Mouse (Mus musculus) gastrocnemius, postnatal 25 days (tissue): ENCODE data around the gene Fam19a1. TPM values are rescaled to one million over a fixed set of nuclear protein-coding genes. Genes with fewer than 3 reads are reported as not detected.

Source experiments
- DNase-seq: peaks from one replicate; pipeline ENCODE4 v3.0.0; 2022
- total RNA-seq, 2 experiments: library from RNA; stranded (reverse); gene quantifications; 1 replicate in 1 of 2; 2 replicates in 1 of 2; pipeline ENCODE4 v1.2.3; 2021

Fam19a1 gene
- total RNA-seq, 2 experiments from 2014 or later: not detected

DNA sequence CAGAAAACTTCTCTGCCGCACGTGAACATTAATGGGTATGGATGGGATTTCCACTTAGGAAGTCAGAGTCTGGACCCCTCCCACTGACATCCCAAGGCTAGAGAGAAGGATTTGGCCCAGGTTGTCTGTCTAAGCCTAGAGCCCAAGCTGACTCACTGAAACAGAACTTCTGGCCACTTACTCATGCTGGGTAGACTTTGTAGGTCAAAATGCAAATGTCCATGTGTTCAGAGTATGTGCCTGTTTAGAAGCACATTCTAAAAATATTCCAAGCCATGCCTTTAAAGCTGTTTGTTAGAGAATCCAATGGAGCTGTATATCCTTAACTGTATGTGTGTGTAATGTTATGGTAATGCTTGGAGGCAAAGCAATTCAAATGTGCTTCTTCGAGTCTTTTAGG, 145.7 kb downstream of the Fam19a1 start:
- no peak for DNase-seq

GRCm38 (mm10) chr6:96266456-96266855, 153.5 kb downstream of the Fam19a1 start:
- DNase-seq: no peak

DNA sequence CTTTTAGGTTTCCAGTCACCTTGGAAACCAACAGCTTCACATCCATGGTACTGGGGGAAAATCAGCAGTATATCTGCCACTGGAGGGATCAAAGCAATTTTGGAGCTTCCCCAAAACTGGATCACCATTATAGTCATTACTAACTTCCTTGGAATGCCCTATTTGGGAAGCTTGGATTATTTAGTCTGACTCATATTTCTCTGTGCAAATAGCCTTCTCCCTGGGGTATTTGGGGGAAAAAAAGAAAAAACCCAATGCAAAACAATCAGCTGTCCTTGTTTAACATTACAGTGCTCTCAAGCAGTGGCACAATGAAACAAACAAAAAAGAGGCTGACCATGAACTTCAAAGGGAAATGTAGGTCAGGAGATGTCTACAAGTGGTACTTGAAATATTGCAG, 155.8 kb downstream of the Fam19a1 start:
- no peak for DNase-seq

- no peak for DNase-seq
Measured at GRCm38 (mm10) chr6:96270436-96270835, 157.5 kb downstream of the Fam19a1 start.

- no peak for DNase-seq
Measured at GRCm38 (mm10) chr6:96283731-96284130, 170.8 kb downstream of the Fam19a1 start.

DNA sequence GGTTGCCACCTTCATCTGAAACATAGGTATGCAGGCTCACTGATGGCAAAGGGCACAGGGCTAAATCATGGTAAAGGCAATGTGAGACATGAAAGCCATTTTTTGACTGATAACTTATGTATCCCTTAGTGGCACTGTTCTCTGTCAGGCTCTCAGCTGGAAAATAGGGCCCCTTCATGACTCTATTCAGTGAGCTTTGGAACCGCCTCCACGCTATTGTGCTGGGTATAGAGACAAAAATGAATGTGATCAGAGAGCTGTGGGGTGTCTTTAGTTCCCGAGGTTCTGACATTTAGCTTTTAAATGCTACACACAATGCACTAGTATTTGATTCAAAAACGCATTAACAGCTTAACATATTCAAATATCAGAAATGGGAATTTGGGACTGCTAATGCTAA, 171.6 kb downstream of the Fam19a1 start:
- DNase-seq: no peak

- no peak for DNase-seq
Measured at GRCm38 (mm10) chr6:96286276-96286675, 173.3 kb downstream of the Fam19a1 start.

- no peak for DNase-seq
Measured at GRCm38 (mm10) chr6:96287377-96287776, 174.4 kb downstream of the Fam19a1 start.

DNA sequence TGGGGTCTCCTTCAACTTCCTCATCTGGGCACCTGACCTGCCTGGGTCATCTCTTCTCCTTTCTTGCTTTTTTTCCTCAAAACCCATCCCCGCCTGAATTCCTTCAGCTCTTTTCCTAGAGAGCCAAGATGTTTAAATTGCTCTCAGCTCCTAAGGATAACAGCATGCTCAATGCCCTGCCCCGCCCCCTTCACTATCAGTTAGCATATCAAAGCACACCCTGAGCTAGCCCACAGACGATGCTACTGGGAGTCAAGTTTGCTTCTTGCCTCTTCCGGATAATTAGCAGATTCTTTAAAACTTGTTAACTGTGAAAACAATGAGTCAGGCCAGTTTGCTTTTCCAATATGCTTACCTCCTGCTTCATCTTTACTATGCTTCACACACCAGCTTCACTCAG, 176.7 kb downstream of the Fam19a1 start:
- no peak for DNase-seq

DNA sequence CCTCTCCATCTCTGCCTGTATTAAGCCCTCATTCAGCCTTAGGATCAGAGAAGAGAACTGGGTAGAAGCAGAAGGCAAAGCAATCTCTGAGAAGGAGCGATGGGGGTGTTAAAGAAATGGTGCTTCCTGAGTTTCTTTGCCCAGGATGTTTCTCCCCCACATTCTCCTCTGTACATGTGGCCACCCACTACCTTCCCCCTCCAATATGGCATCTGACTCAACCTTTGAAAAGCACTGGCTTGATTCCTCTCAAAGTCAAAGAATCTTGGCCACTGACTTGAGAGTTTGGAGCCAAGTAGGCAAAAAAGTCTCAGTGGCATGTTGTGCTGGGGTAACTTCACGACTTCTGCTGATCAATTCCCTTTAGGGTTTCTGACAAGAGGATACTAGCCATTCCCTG, 234.5 kb downstream of the Fam19a1 start:
- no peak for DNase-seq

DNA sequence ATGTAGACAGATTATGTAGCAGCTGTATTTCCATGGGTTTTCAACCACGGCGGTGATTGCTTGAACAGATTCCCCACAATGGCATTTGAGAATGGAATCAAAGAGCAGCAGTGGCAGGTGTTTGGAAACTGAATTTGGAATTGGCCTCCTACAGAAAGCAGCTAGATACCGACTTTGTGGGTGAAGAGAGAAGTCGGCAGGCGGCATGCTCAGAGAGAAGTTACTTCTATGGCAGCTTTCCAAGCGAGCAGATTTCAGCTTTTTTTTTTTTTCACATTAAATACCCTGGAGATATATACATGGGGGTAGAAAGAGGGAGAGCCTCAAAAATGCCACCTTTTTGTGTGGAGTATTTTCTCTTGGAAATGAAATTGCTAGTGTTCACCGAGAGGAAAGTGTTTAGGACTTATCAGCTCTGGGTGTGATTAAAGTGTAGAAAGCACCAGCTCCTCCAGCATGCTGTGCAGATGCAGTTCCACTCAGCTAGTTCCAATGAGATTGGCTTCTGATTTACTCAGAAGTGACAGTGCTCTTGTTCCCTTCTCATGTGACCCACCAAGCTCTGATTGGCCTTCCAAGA, 236.6 kb downstream of the Fam19a1 start:
- DNase-seq: no peak

GRCm38 (mm10) chr6:96369544-96369943, 256.6 kb downstream of the Fam19a1 start:
- no peak for DNase-seq

- no peak for DNase-seq
Measured at GRCm38 (mm10) chr6:96372848-96373247, 259.9 kb downstream of the Fam19a1 start.

DNA sequence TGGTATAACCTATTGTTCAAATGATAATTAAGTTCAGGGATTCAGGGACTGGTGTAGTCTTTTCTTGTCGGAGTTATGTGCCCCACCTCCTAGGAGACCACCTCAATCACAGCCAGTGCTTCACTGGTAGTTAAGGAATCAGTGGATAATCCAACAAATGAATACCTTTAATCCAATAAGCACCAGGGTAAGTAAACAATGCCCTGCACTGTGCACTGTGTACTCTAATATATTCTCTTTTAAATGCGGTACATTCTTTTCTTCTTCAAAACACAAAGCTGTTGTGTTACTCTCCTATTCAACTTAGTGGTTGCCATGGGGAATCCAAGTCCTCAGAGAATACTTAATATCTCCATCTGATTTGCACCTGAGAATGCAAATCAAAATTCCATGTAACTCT, 260.3 kb downstream of the Fam19a1 start:
- no peak for DNase-seq

DNA sequence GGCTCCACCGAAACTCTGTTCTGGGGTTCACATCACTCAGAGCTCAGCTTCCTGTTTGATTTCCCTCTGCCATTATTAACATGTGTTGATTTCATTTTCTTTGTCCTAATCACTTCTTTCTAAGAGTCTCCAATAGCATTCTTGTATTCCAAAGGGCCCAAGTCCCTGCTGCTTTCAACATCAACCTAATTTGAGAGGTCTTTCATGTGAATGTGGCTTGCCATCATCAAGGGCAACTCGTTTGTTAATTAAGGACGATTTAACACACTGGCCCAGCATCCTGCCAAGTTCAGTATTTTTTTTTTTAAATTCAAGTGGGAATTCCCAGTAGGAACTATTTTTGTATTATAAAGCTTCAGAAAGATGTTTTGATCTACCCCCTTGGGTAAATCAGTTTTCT, 263.8 kb downstream of the Fam19a1 start:
- no peak for DNase-seq

DNA sequence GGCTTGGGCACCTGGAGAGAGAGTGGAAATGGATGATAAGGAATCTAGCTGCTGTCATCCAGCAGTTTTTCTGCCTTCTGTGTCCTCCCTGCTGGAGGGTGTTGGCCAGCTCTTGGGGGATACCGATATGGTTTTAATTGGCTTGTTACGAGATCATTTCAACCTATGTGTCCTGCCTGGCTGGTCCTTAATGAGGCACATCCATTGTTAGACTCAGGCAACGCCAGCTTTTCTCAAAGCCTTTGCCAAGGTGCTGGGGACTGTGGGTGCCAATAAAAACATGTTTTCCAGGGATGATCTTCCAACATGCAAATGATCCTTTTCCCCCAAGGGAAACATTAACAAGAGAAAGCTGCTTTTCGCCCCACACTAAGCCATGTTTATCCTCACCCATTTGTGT, 266.3 kb downstream of the Fam19a1 start:
- DNase-seq: no peak

GRCm38 (mm10) chr6:96384441-96384840, 271.5 kb downstream of the Fam19a1 start:
- no peak for DNase-seq

DNA sequence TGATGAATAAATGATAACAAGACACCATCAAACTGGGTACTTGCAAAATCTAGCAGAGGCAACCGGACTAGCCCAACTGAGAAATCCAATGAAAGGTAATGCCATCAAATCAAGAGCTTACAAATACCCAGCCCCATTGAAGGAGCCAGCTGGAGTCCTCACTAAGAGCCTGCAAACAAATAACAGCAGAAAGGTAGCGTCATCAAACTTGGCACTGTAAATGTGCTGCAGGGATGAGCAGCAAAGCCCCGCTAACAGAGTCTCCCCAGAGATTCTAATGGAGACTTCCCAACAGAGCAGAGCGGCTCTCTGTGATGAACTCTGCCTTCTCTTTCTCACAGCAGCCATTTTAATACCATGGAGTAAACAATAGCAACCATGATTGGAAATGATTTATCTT, 305.9 kb downstream of the Fam19a1 start:
- no peak for DNase-seq

DNA sequence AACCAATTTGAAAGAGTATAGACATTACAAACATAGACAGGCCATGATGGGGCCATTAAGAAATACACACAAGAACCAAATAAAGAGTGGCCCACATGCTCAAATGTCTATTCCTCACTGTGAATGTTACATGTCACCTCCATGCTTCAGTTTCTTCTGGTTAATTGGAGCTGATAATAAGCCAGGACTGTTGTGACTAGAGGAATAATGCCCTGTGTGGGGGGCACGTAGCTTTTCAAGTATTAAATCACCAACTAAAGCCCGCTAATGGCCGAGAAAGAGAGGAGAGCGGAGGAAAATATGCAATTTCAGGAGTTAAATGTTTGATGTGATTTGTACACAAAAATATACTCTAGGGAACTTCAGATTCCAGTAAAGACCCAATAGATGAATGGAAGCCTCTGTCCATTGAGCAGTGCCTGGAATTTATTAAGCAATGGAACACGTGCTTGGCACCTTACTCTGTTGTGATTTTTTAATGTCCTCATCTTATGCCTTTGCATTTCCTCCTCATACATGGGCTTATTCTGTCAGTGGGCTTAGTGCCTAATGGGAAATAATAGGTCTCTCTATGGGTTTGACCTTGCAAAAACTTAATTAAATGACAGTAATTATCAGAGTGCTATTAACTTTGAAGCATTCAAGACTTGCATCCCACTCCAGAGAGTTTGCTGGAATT, 306.9 kb downstream of the Fam19a1 start:
- DNase-seq: no peak

DNA sequence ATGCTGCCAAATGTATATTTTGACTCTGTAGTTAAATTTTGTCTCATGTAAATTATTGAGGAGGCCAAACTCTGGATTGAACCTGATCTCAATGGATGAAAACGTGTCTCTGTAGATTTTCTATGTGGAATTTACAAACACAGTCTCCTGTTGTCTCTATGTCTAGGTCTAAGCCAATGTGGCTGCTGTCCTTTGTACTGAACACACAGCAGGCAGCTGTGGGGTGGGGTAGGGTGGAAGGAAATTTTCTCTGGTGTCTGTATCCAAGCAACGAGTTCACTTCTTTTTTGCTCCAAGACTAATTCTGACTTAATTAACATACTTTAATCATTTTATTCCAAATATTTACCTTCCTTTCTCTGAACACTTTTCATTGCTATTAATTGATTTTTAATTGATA, 307.6 kb downstream of the Fam19a1 start:
- no peak for DNase-seq

- no peak for DNase-seq
Measured at GRCm38 (mm10) chr6:96429390-96429789, 316.4 kb downstream of the Fam19a1 start.

DNA sequence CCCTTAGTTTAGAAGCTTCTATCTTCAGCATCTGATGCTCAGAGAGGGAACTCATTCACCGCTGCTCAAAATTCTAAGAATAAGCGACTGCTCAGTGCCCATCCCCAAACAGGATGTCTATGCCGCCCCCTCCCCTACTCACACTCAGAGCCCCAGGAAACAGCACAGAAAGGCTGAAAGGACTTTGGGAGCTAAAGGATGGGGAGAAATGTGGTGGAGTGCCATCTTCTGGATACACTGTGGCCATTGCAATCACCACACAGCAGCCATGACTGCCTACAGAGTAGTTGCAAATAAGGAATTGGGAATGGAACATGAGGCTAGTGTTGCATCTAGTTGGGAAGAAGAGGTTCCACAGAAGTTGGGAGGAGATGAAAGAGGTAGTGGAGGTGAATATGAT, 319.4 kb downstream of the Fam19a1 start:
- no peak for DNase-seq

DNA sequence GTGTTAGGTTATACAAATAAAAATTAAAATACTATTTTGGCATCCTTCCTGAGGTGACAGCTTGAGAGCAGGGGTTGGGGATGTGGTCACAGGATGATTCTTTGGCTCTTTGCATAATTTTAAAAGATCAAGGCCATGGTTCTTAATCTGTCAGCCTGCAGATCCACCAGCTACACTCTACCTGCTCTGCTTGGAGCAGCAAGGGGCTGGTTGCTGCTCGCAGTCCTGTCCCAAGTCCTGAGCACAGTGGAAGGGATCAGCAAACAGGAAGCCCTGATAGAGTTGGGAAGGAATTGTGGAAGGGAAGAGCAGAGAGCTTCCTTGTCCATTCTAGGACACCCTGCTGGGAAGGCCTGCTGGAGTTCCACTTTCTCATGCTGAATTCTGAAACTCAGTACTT, 320.9 kb downstream of the Fam19a1 start:
- no peak for DNase-seq

DNA sequence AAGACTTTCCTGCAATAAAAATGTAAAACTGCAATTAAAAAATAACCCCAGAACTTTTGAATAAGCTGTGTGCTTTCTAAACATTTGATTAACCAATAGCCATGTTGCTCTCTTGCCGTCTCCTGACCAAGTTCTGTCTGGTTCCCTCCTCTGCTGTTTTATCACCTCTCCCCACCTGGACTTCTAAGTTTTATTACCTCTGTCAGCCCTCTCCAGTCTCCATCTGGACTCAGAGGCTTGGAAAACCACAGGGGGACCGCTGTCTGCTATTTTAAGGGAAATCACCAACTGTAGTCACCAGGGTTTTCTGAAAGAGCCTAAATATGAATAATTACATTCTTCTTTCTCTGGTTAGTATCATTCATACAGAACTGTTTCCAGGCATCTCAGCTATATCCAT, 322.6 kb downstream of the Fam19a1 start:
- DNase-seq: no peak
